Mouse (Mus musculus): Measurements from ENCODE around the gene Dyrk4. TPM values are rescaled to one million over a fixed set of nuclear protein-coding genes. Genes with fewer than 3 reads are reported as not detected.

Dyrk4 gene
- polyA plus RNA-seq (2015; fragmentation: Nextera tagmentation; extraction: Ambion mirVana), result 0.11 TPM in 1 of 2 replicates, not detected in the other

- Histone ChIP-seq H3K36me3 (ENCODE audit: control insufficient read depth, insufficient read depth) (no peaks in the 10 kb centered on the region; the same call in 1 of the 2 replicates), H3K4me1 (replicated peaks; ENCODE audit: control insufficient read depth, insufficient read depth, low read length) (no peaks in the 10 kb centered on the region), H3K9me3 (ENCODE audit: control insufficient read depth, low read length) (no peaks in the 10 kb centered on the region), H3K27ac (ENCODE audit: low read length) (no peak within 1 kb of the TSS), H3K9ac (replicated peaks; ENCODE audit: low read depth, low read length) (no peak within 1 kb of the TSS), H3K4me3 (replicated peaks; ENCODE audit: low read length) (no peak within 1 kb of the TSS), H3K27me3 (replicated peaks; ENCODE audit: control insufficient read depth, insufficient read depth, low read length) (no peaks in the 10 kb centered on the region), H3K4me2 (ENCODE audit: low read length) (no peak within 1 kb of the TSS)
- 5% methylated on average over 21 of the region's 21 CpGs for WGBS
- no peak for ATAC-seq
Observed at GRCm38 (mm10) chr6:126921111-126921881, at the start of gene Dyrk4. Gene Dyrk4 (minus strand): TSS chr6:126921839.

GRCm38 (mm10) chr6:126966241-126967026 lies 44.8 kb upstream of the Dyrk4 start:
- no peak overlapping the region for H3K4me2 ChIP-seq (ENCODE audit: low read length)
- H3K9me3 ChIP-seq (ENCODE audit: control insufficient read depth, low read length), result no peaks in the 10 kb centered on the region
- no peak overlapping the region for H3K4me3 ChIP-seq (replicated peaks; ENCODE audit: low read length)
- no peaks in the 10 kb centered on the region for H3K27me3 ChIP-seq (replicated peaks; ENCODE audit: control insufficient read depth, insufficient read depth, low read length)
- no peak overlapping the region for H3K27ac ChIP-seq (ENCODE audit: low read length)
- H3K9ac ChIP-seq (replicated peaks; ENCODE audit: low read depth, low read length), result no peak overlapping the region
- ATAC-seq, result no peak
- H3K36me3 ChIP-seq (ENCODE audit: control insufficient read depth, insufficient read depth), result peaks cover 18% of the 10 kb centered on the region
- H3K4me1 ChIP-seq (replicated peaks; ENCODE audit: control insufficient read depth, insufficient read depth, low read length), result no peaks in the 10 kb centered on the region
- WGBS, result 91% methylated on average over 14 of the region's 14 CpGs

GRCm38 (mm10) chr6:126963426-126963825 lies 41.8 kb upstream of the Dyrk4 start:
- WGBS, result 84% methylated on average over 9 of the region's 9 CpGs
- peaks cover 16% of the 10 kb centered on the region for H3K36me3 ChIP-seq (ENCODE audit: control insufficient read depth, insufficient read depth)
- H3K27me3 ChIP-seq (replicated peaks; ENCODE audit: control insufficient read depth, insufficient read depth, low read length), result no peaks in the 10 kb centered on the region
- H3K4me1 ChIP-seq (replicated peaks; ENCODE audit: control insufficient read depth, insufficient read depth, low read length), result no peaks in the 10 kb centered on the region
- ATAC-seq, result no peak
- no peaks in the 10 kb centered on the region for H3K9me3 ChIP-seq (ENCODE audit: control insufficient read depth, low read length)
- no peak overlapping the region for H3K4me3 ChIP-seq (replicated peaks; ENCODE audit: low read length)
- no peak overlapping the region for H3K4me2 ChIP-seq (ENCODE audit: low read length)
- no peak overlapping the region for H3K9ac ChIP-seq (replicated peaks; ENCODE audit: low read depth, low read length)
- no peak overlapping the region for H3K27ac ChIP-seq (ENCODE audit: low read length)

GRCm38 (mm10) chr6:126962709-126963108 lies 41.1 kb upstream of the Dyrk4 start:
- Histone ChIP-seq H3K4me2 (ENCODE audit: low read length) (no peak overlapping the region), H3K36me3 (ENCODE audit: control insufficient read depth, insufficient read depth) (peaks cover 13% of the 10 kb centered on the region), H3K27ac (ENCODE audit: low read length) (no peak overlapping the region), H3K4me3 (replicated peaks; ENCODE audit: low read length) (no peak overlapping the region), H3K4me1 (replicated peaks; ENCODE audit: control insufficient read depth, insufficient read depth, low read length) (no peaks in the 10 kb centered on the region), H3K27me3 (replicated peaks; ENCODE audit: control insufficient read depth, insufficient read depth, low read length) (no peaks in the 10 kb centered on the region), H3K9me3 (ENCODE audit: control insufficient read depth, low read length) (no peaks in the 10 kb centered on the region), H3K9ac (replicated peaks; ENCODE audit: low read depth, low read length) (no peak overlapping the region)
- no peak for ATAC-seq
- 89% methylated on average over 5 of the region's 5 CpGs for WGBS

GRCm38 (mm10) chr6:126961371-126962018 lies 39.9 kb upstream of the Dyrk4 start:
- Histone ChIP-seq H3K9me3 (ENCODE audit: control insufficient read depth, low read length) (no peaks in the 10 kb centered on the region), H3K4me1 (replicated peaks; ENCODE audit: control insufficient read depth, insufficient read depth, low read length) (no peaks in the 10 kb centered on the region), H3K4me3 (replicated peaks; ENCODE audit: low read length) (no peak overlapping the region), H3K4me2 (ENCODE audit: low read length) (no peak overlapping the region), H3K9ac (replicated peaks; ENCODE audit: low read depth, low read length) (no peak overlapping the region), H3K27me3 (replicated peaks; ENCODE audit: control insufficient read depth, insufficient read depth, low read length) (no peaks in the 10 kb centered on the region), H3K27ac (ENCODE audit: low read length) (no peak overlapping the region), H3K36me3 (ENCODE audit: control insufficient read depth, insufficient read depth) (peaks cover 10% of the 10 kb centered on the region)
- no peak for ATAC-seq
- WGBS, result 85% methylated on average over 8 of the region's 8 CpGs

- Histone ChIP-seq H3K9ac (replicated peaks; ENCODE audit: low read depth, low read length) (no peak overlapping the region), H3K27ac (ENCODE audit: low read length) (no peak overlapping the region), H3K27me3 (replicated peaks; ENCODE audit: control insufficient read depth, insufficient read depth, low read length) (no peaks in the 10 kb centered on the region), H3K4me3 (replicated peaks; ENCODE audit: low read length) (no peak overlapping the region), H3K9me3 (ENCODE audit: control insufficient read depth, low read length) (no peaks in the 10 kb centered on the region), H3K4me2 (ENCODE audit: low read length) (no peak overlapping the region), H3K4me1 (replicated peaks; ENCODE audit: control insufficient read depth, insufficient read depth, low read length) (no peaks in the 10 kb centered on the region), H3K36me3 (ENCODE audit: control insufficient read depth, insufficient read depth) (no peaks in the 10 kb centered on the region; the same call in none of the 2 replicates)
- ATAC-seq, result peak; percentile 61
- 6% methylated on average over 10 of the region's 10 CpGs for WGBS
Observed at GRCm38 (mm10) chr6:126955734-126956133, 34.1 kb upstream of the Dyrk4 start.

GRCm38 (mm10) chr6:126948336-126948735 lies 26.7 kb upstream of the Dyrk4 start:
- ATAC-seq, result no peak
- Histone ChIP-seq H3K36me3 (ENCODE audit: control insufficient read depth, insufficient read depth) (peaks cover 23% of the 10 kb centered on the region), H3K4me3 (replicated peaks; ENCODE audit: low read length) (no peak overlapping the region), H3K27me3 (replicated peaks; ENCODE audit: control insufficient read depth, insufficient read depth, low read length) (no peaks in the 10 kb centered on the region), H3K4me2 (ENCODE audit: low read length) (no peak overlapping the region), H3K4me1 (replicated peaks; ENCODE audit: control insufficient read depth, insufficient read depth, low read length) (no peaks in the 10 kb centered on the region), H3K9me3 (ENCODE audit: control insufficient read depth, low read length) (no peaks in the 10 kb centered on the region), H3K27ac (ENCODE audit: low read length) (no peak overlapping the region), H3K9ac (replicated peaks; ENCODE audit: low read depth, low read length) (no peak overlapping the region)
- 87% methylated on average over 4 of the region's 4 CpGs for WGBS

GRCm38 (mm10) chr6:126940451-126940850 lies 18.8 kb upstream of the Dyrk4 start:
- no peaks in the 10 kb centered on the region for H3K27me3 ChIP-seq (replicated peaks; ENCODE audit: control insufficient read depth, insufficient read depth, low read length)
- ATAC-seq, result no peak
- no peak overlapping the region for H3K27ac ChIP-seq (ENCODE audit: low read length)
- 2% methylated on average over 5 of the region's 5 CpGs for WGBS
- H3K4me3 ChIP-seq (replicated peaks; ENCODE audit: low read length), result peak overlapping the region; percentile 79
- peaks cover 13% of the 10 kb centered on the region; the same call in 1 of the 2 replicates for H3K36me3 ChIP-seq (ENCODE audit: control insufficient read depth, insufficient read depth)
- peak overlapping the region; percentile 77 for H3K4me2 ChIP-seq (ENCODE audit: low read length)
- H3K4me1 ChIP-seq (replicated peaks; ENCODE audit: control insufficient read depth, insufficient read depth, low read length), result peaks cover 21% of the 10 kb centered on the region
- H3K9me3 ChIP-seq (ENCODE audit: control insufficient read depth, low read length), result no peaks in the 10 kb centered on the region
- peak overlapping the region; percentile 65 for H3K9ac ChIP-seq (replicated peaks; ENCODE audit: low read depth, low read length)

All from forebrain, embryonic 16.5 days (tissue).